Mouse (Mus musculus) stomach, postnatal 0 days (tissue): Measurements from ENCODE around the gene Lrrc23.

Source experiments
- CTCF ChIP-seq: IDR thresholded peaks from 2 replicates; pipeline ENCODE4 v1.5.1; 2016; ENCODE audit warnings: antibody characterized with exemption, low read depth, mild to moderate bottlenecking, moderate library complexity
- EP300 ChIP-seq: optimal IDR thresholded peaks from 2 replicates; pipeline ENCODE3; 2016; ENCODE audit warnings: antibody characterized with exemption

GRCm38 (mm10) chr6:124806446-124807140 lies 27.1 kb upstream of the Lrrc23 start:
- TF ChIP-seq CTCF (no peak), EP300 (no peak)
